Mouse (Mus musculus) heart, embryonic 13.5 days (tissue): ENCODE results near the gene Ubald1. TPM values are rescaled to one million over a fixed set of nuclear protein-coding genes. Genes with fewer than 3 reads are reported as not detected.

Source experiments
- ATAC-seq: fragments of 200-750 bp; cut with Nextera tagmentation; 2 replicates; pipeline ENCODE4 v1.8.0; 2017; ENCODE audit warnings: moderate TSS enrichment; ENCODE audit not compliant: insufficient number of reproducible peaks, low FRiP score, low TSS enrichment; ENCODE audit errors: extremely low read depth
- H3K27ac ChIP-seq: fragments of 300-500 bp; sonication (generic); replicated peaks from 2 replicates; pipeline ENCODE4 v1.5.1; 2015; ENCODE audit warnings: moderate library complexity, mild to moderate bottlenecking, inconsistent platforms
- H3K27me3 ChIP-seq: fragments of 300-500 bp; sonication (generic); replicated peaks from 2 replicates; pipeline ENCODE4 v1.6.1; 2015; ENCODE audit warnings: mild to moderate bottlenecking, inconsistent platforms
- H3K36me3 ChIP-seq: fragments of 300-500 bp; sonication (generic); 2 replicates; pipeline ENCODE4 v1.6.1; 2015; ENCODE audit warnings: mild to moderate bottlenecking, inconsistent platforms
- H3K4me1 ChIP-seq: fragments of 300-500 bp; sonication (generic); 2 replicates; pipeline ENCODE4 v1.6.1; 2015; ENCODE audit warnings: inconsistent platforms
- H3K4me2 ChIP-seq: fragments of 300-500 bp; sonication (generic); 2 replicates; pipeline ENCODE4 v1.6.1; 2015; ENCODE audit warnings: inconsistent platforms, mild to moderate bottlenecking, moderate library complexity
- H3K4me3 ChIP-seq: fragments of 300-500 bp; sonication (generic); 2 replicates; pipeline ENCODE4 v1.5.1; 2015; ENCODE audit warnings: moderate library complexity, mild to moderate bottlenecking, inconsistent platforms
- H3K9ac ChIP-seq: fragments of 300-500 bp; sonication (generic); 2 replicates; pipeline ENCODE4 v1.6.1; 2015; ENCODE audit warnings: inconsistent platforms, mild to moderate bottlenecking, moderate library complexity
- H3K9me3 ChIP-seq: fragments of 300-500 bp; sonication (generic); 2 replicates; pipeline ENCODE4 v1.6.1; 2016; ENCODE audit warnings: inconsistent platforms
- WGBS: fragments of 180-500 bp; shearing (Covaris S2); methylation state at CpG from one replicate; pipeline ENCODE4 v1.1.7; 2015; ENCODE audit warnings: mixed read lengths; 5-methylcytosine and 5-hydroxymethylcytosine counted together
- polyA plus RNA-seq: library from polyadenylated mRNA; unstranded; fragments of >200 nt; fragmentation: Nextera tagmentation; extraction: Ambion mirVana; gene quantifications from 2 replicates; pipeline ENCODE4 v1.2.1, GENCODE M21; 2015

Ubald1 gene
- polyA plus RNA-seq, 1 experiment from 2014 or later, result 26.6 TPM

DNA sequence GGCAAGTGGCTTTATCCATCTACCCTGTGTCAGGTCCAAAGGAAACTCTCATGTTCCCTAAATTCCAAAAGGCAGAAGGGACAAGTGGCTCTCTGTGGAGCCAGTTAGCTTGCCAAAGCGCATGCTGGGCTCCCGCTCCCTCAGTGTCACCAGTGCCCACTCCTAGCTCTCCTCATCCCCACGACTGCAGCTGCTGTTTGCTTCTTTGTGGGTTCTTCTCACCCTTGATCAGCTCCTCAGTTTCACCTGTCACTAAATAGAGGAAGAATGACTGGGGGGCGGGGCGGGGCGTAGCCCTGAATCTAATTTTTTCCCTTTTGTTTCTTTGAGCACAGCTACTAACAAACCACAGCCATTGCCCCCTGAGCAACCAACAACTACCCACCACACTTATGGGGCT is 18.8 kb upstream of the Ubald1 start:
- Histone ChIP-seq H3K4me1 (peaks cover 72% of the 10 kb centered on the region), H3K27me3 (no peaks in the 10 kb centered on the region), H3K9me3 (no peaks in the 10 kb centered on the region), H3K36me3 (peaks cover 8% of the 10 kb centered on the region; the same call in 1 of the 2 replicates), H3K4me3 (no peak overlapping the region), H3K27ac (no peak overlapping the region), H3K4me2 (no peak overlapping the region), H3K9ac (no peak overlapping the region)
- no peak for ATAC-seq
- 88% methylated on average over 6 of the region's 6 CpGs for WGBS

DNA sequence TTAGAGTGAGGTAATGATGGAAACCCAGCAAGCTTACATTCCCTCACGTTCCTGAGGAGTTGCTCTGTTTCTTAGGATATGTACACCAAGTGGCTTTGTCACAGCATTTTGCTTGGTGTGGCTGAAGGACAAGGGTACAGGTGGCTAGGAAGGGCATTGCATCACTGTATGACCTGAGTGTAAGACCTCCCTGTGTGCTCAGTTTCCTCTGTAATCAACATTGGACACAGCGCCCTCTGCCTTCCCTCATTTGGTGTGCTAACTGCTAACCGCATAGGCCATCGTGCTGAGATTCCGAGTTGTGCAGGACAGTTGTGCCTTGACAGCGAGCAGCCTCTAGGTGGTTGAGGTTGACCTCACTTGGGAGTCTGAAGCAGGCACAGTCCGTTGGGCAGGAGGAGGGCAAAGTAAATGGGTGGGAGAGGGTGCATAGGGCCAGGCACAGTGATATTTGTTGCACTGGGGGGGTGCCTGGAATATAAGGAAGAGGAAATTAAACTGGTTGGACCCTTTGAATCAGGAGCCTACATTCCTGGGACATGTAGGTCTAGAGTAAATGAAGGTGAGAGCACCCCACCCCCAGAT is 17.1 kb upstream of the Ubald1 start:
- H3K9me3 ChIP-seq, result no peaks in the 10 kb centered on the region
- no peak for ATAC-seq
- no peak overlapping the region for H3K4me3 ChIP-seq
- no peak overlapping the region for H3K4me2 ChIP-seq
- WGBS, result 54% methylated on average over 7 of the region's 7 CpGs
- peak overlapping the region; percentile 45; the same call in 1 of the 2 replicates for H3K9ac ChIP-seq
- peaks cover 8% of the 10 kb centered on the region; the same call in 1 of the 2 replicates for H3K36me3 ChIP-seq
- H3K27me3 ChIP-seq, result no peaks in the 10 kb centered on the region
- peaks cover 65% of the 10 kb centered on the region for H3K4me1 ChIP-seq
- peak overlapping the region; percentile 83 for H3K27ac ChIP-seq

DNA sequence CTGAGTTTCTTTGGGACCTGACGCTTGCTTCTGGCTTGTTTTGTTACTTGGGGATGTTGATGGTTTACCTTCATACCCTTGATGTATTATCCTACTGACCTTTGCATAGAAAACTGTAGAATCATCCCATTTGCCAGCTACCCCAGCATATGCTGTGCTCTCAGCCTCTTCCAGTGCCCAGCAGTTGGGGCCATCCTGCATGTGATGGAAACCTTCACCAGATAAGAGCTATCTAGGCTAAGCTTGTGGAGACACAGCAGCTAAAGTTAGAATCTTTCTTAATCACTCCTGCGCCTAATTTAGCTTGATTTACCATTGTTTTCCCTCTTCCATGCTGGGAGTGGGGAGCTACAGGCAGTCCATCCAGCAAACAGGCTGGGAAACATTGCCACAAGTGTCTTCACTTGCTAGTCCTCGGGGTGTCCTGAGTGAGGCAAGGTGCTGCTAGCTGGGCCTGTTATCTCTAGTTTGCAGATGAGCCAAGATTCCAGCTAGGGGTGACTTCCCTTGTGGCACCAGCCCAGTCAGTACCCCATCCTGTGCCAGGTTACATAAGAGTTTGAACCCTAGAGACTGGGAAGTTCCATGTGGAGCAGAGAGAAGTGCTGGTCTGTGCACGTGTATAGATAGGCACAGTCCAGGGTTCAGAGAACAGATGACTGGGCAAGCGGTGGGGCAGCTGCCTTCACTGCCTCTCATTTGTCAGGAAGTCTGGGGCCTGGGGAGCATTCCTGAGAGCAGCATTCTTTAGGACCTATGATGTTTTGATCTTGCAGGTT is 16.3 kb upstream of the Ubald1 start:
- Histone ChIP-seq H3K36me3 (peaks cover 9% of the 10 kb centered on the region), H3K27ac (peak overlapping the region; percentile 83), H3K27me3 (no peaks in the 10 kb centered on the region), H3K9me3 (no peaks in the 10 kb centered on the region), H3K9ac (peak overlapping the region; percentile 58), H3K4me1 (peaks cover 66% of the 10 kb centered on the region), H3K4me3 (no peak overlapping the region), H3K4me2 (peak overlapping the region; percentile 28)
- ATAC-seq, result no peak; the same call in 1 of the 2 replicates
- 24% methylated on average over 5 of the region's 5 CpGs for WGBS

DNA sequence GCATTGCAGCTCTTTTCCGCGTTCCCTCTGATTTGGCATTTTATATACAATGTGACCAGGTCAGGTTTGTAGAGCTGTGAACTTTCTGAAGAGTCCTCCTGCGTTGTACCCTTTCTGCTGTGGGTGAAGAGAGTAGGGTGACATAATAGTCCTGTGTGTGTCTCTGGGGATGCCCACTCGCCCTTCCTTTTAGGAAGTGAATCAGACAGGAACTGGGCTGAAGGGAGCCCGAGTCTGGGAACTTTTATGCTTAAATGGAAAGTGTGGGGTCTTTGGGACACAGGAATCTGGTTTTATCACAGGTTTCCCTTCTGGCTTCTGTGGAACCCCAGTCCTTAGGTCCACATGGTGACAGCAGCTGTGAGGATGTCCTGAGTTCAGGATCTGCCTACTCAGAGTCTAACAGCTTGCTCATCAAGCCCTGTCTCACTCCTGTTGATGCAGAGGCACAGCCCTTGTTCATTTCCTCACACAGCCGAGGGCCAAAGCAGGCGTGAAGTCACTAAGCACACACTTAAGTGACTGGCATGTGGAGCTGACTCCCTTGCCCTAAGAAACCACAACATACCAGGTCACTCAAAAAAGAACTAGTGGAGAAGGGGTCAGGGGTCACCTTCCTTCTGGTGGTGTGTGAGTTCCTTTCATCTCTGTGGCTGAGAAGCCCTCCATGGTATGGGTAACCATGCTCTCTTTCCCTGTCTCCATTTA is 14.2 kb upstream of the Ubald1 start:
- no peaks in the 10 kb centered on the region for H3K27me3 ChIP-seq
- H3K27ac ChIP-seq, result peak overlapping the region; percentile 52
- peak overlapping the region; percentile 13; the same call in 1 of the 2 replicates for H3K9ac ChIP-seq
- WGBS, result 66% methylated on average over 7 of the region's 7 CpGs
- H3K4me1 ChIP-seq, result peaks cover 73% of the 10 kb centered on the region
- no peak overlapping the region for H3K4me3 ChIP-seq
- H3K4me2 ChIP-seq, result no peak overlapping the region
- ATAC-seq, result no peak
- H3K9me3 ChIP-seq, result no peaks in the 10 kb centered on the region
- peaks cover 10% of the 10 kb centered on the region for H3K36me3 ChIP-seq

DNA sequence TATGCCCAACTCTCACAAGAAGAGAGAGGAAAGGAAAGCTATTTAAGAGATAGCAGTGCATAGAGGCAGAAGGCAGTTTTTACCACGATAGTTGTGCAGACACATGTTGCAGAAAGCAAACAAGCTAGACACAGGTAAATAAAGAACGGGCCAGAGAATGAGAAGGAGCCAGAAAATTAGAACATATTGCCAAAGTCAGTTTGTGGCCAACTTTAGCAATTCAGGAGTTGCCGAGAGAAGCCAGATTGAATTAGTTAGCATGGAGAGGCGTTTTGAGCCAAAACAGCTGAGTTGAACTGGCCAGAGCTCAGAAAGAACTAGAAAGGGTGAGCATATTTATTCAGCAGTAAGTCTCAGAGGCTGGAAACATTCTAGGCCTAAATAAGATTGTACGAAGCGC is 12.1 kb upstream of the Ubald1 start:
- peaks cover 84% of the 10 kb centered on the region for H3K4me1 ChIP-seq
- H3K9me3 ChIP-seq, result no peaks in the 10 kb centered on the region
- peaks cover 15% of the 10 kb centered on the region for H3K36me3 ChIP-seq
- WGBS, result 91% methylated on average over 6 of the region's 6 CpGs
- peak overlapping the region; percentile 24; the same call in 1 of the 2 replicates for H3K27ac ChIP-seq
- H3K9ac ChIP-seq, result no peak overlapping the region
- no peak overlapping the region for H3K4me3 ChIP-seq
- no peaks in the 10 kb centered on the region for H3K27me3 ChIP-seq
- ATAC-seq, result no peak
- H3K4me2 ChIP-seq, result no peak overlapping the region

DNA sequence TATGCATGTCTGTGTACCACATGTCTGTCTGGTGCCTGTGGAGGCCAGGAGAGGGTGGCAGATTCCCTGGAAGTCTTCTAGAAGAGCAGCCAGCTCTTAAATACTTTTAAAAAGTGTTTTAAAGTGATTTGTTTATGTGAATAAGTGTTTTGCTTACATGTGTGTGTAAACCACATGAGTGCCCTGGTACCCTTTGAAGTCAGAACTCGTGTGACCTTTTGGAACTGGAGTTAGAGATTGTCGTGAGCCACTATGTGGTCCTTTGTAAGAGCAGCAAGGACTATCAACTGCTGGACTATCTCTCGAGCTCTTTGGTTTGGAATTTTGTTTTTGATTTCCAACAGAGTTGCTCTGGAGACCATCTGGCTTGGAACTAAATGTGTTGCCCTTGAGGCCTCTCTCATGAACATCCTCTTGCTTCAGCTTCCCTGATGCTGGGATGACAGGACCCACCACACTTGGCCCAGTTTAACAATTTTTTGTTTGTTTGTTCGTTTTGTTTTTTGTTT is 10.1 kb upstream of the Ubald1 start:
- Histone ChIP-seq H3K4me2 (peak overlapping the region; percentile 45), H3K9me3 (no peaks in the 10 kb centered on the region), H3K4me3 (no peak overlapping the region), H3K27ac (peak overlapping the region; percentile 81), H3K4me1 (peaks cover 78% of the 10 kb centered on the region), H3K9ac (0 out of 2 replicates have a peak overlapping the region, but pooled peaks have one; percentile 9), H3K36me3 (peaks cover 15% of the 10 kb centered on the region), H3K27me3 (no peaks in the 10 kb centered on the region)
- WGBS, result 26% methylated on average over 4 of the region's 4 CpGs
- ATAC-seq, result no peak

DNA sequence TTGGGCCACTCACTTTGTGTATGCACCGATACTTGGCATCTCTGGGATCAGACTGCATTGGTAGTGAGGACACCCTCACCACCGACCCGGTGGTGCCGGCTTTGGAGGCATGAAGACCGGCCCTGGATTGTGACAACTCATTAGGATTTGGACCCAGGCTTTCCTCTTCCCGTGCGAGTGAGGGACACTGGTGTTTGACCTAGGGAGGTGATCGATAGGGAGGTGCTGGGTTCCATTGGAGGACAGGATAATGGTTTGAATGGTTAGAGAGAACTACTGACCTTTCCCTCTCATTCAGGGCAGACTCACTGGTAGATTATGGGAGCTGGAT is 6.5 kb upstream of the Ubald1 start:
- H3K36me3 ChIP-seq, result peaks cover 15% of the 10 kb centered on the region
- ATAC-seq, result no peak
- peaks cover 66% of the 10 kb centered on the region for H3K4me1 ChIP-seq
- peak overlapping the region; percentile 98 for H3K9ac ChIP-seq
- H3K4me3 ChIP-seq, result peak overlapping the region; percentile 96
- no peaks in the 10 kb centered on the region for H3K27me3 ChIP-seq
- 1% methylated on average over 8 of the region's 8 CpGs for WGBS
- H3K27ac ChIP-seq, result peak overlapping the region; percentile 96
- H3K9me3 ChIP-seq, result no peaks in the 10 kb centered on the region
- H3K4me2 ChIP-seq, result peak overlapping the region; percentile 90

DNA sequence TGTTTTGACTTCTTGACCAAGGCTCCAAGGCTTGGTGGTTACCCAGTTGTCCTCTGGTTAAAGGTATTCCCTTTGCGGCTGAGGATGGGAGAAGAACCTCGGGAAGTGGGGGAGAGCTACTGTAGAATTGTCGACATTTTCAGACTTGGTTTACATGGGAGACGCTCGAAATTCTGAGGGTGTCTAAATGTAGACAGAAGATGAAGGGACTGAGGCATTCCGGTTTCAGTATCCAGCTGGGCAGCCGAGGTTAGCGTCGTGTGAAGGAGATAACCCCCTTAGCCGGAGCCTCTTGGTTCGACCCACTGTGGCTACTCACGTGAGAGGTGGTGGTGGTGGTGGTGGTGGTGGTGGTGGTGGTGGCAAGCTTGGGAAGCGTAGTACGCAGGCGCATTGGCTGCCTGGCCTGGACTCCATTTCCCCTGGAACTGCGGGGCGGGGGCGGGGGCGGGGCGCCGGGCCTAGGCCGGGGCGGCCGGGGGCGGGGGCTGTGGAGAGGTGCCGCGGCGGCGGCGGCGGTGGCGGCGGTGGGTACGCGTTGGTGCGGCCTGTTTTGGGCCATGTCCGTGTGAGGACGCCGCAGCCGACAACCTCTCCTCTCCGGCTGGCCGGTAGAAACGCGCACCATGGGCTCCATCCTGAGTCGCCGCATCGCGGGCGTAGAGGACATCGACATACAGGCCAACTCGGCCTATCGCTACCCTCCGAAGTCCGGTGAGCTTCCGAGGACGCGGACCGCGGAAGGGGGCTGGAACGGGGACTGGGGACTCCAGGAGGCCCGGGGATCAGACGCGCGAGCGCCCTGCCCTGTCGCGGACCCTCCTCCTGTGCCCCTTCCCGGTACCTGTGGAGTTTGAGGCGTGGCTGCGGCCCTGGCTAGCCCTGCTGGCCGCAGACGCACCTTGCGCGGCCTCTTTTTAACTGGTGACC is 5.9 kb upstream of the Ubald1 start, which contains the start of gene Mgrn1:
Gene Mgrn1, plus strand, starts transcription at position 490 of the 930 bp plus-strand sequence.
- H3K4me1 ChIP-seq, result peaks cover 66% of the 10 kb centered on the region
- no peaks in the 10 kb centered on the region for H3K9me3 ChIP-seq
- peak within 1 kb of the TSS; percentile 96 for H3K4me3 ChIP-seq
- WGBS, result 1% methylated on average over 69 of the region's 74 CpGs
- peak within 1 kb of the TSS; percentile 98 for H3K9ac ChIP-seq
- H3K36me3 ChIP-seq, result peaks cover 10% of the 10 kb centered on the region
- H3K27ac ChIP-seq, result peak within 1 kb of the TSS; percentile 96
- peak within 1 kb of the TSS; percentile 90 for H3K4me2 ChIP-seq
- peak; percentile 82 for ATAC-seq
- no peaks in the 10 kb centered on the region for H3K27me3 ChIP-seq

DNA sequence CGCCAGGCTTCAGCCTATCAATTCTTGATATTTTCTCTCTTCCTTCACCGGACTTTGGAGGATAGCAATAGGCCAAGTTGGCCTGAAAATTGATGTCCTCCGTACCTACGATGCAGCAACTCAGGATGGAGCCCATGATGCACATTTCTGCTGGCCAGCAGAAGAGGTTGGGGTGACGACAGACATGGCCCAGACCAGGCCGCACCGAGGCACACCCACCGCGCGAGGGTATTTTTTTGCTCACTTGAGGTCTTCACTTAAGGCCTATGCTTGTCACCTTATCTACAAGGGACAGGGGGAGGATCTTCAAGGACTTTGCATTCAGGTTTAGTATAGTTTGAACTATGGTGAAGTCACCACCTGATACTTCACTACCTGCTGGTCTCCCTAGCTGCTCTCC is 4.8 kb upstream of the Ubald1 start:
- Histone ChIP-seq H3K9ac (no peak overlapping the region; the same call in 1 of the 2 replicates), H3K36me3 (peaks cover 8% of the 10 kb centered on the region; the same call in 1 of the 2 replicates), H3K4me3 (peak overlapping the region; percentile 96), H3K4me1 (peaks cover 55% of the 10 kb centered on the region), H3K27ac (peak overlapping the region; percentile 96; the same call in 1 of the 2 replicates), H3K9me3 (no peaks in the 10 kb centered on the region), H3K27me3 (no peaks in the 10 kb centered on the region), H3K4me2 (peak overlapping the region; percentile 90)
- 70% methylated on average over 10 of the region's 10 CpGs for WGBS
- ATAC-seq, result no peak
